Mouse (Mus musculus) heart, embryonic 14.5 days (tissue): ENCODE measurements around the gene Golga2. TPM values are rescaled to one million over a fixed set of nuclear protein-coding genes. Genes with fewer than 3 reads are reported as not detected.

ENCODE experiments used
- ATAC-seq: fragments of 200-750 bp; cut with Nextera tagmentation; 2 replicates; pipeline ENCODE4 v1.8.0; 2017; ENCODE audit warnings: low read depth, moderate TSS enrichment; ENCODE audit not compliant: insufficient number of reproducible peaks, insufficient read depth, low FRiP score
- H3K27ac ChIP-seq, 2 experiments: fragments of 200-500 bp in 1 of 2; fragments of 300-500 bp in 1 of 2; sonication (generic) in 1 of 2; replicated peaks in 1 of 2; 2 replicates each; pipeline ENCODE4 v1.5.1; 2012 to 2014; ENCODE audit warnings: low read depth in 2 of 2, low read length in 2 of 2, control low read depth in 1 of 2, mild to moderate bottlenecking in 1 of 2, mixed read lengths in 1 of 2; ENCODE audit not compliant: control insufficient read depth in 1 of 2, insufficient read depth in 1 of 2
- H3K27me3 ChIP-seq: fragments of 300-500 bp; sonication (generic); 2 replicates; pipeline ENCODE4 v1.6.1; 2014; ENCODE audit warnings: mild to moderate bottlenecking, low read length, control low read depth; ENCODE audit not compliant: control insufficient read depth, insufficient read depth
- H3K36me3 ChIP-seq: fragments of 300-500 bp; sonication (generic); 2 replicates; pipeline ENCODE4 v1.6.1; 2014; ENCODE audit warnings: mild to moderate bottlenecking, control low read depth, low read length, mixed read lengths; ENCODE audit not compliant: control insufficient read depth, insufficient read depth
- H3K4me1 ChIP-seq, 2 experiments: fragments of 200-500 bp in 1 of 2; fragments of 300-500 bp in 1 of 2; sonication (generic) in 1 of 2; 2 replicates each; pipeline ENCODE4 v1.6.1; 2012 to 2014; ENCODE audit warnings: low read length in 2 of 2, control low read depth in 1 of 2, mixed read lengths in 1 of 2; ENCODE audit not compliant: control insufficient read depth in 2 of 2, insufficient read depth in 2 of 2
- H3K4me2 ChIP-seq: fragments of 300-500 bp; sonication (generic); 2 replicates; pipeline ENCODE4 v1.6.1; 2014; ENCODE audit warnings: mild to moderate bottlenecking, low read length
- H3K4me3 ChIP-seq, 2 experiments: fragments of 200-500 bp in 1 of 2; fragments of 300-500 bp in 1 of 2; sonication (generic) in 1 of 2; 2 replicates each; pipeline ENCODE4 v1.5.1; 2012 to 2014; ENCODE audit warnings: low read length in 2 of 2, mild to moderate bottlenecking in 2 of 2, control low read depth in 1 of 2, low read depth in 1 of 2, moderate library complexity in 1 of 2; ENCODE audit not compliant: control insufficient read depth in 1 of 2, insufficient read depth in 1 of 2
- H3K9ac ChIP-seq: fragments of 300-500 bp; sonication (generic); 2 replicates; pipeline ENCODE4 v1.6.1; 2014; ENCODE audit warnings: mild to moderate bottlenecking, low read length
- H3K9me3 ChIP-seq: fragments of 300-500 bp; sonication (generic); 2 replicates; pipeline ENCODE4 v1.6.1; 2016; ENCODE audit warnings: low read length, control low read depth; ENCODE audit not compliant: control insufficient read depth
- WGBS: fragments of 180-500 bp; shearing (Covaris S2); extraction: QIAGEN DNeasy Blood & Tissue Kit; methylation state at CpG from one replicate; pipeline ENCODE4 v1.1.7; 2014; 5-methylcytosine and 5-hydroxymethylcytosine counted together
- polyA plus RNA-seq: library from polyadenylated mRNA; unstranded; fragments of >200 nt; fragmentation: Nextera tagmentation; extraction: Ambion mirVana; gene quantifications from 2 replicates; pipeline ENCODE4 v1.2.1, GENCODE M21; 2014

Golga2 gene
- polyA plus RNA-seq, 1 experiment from 2014 or later, result 22.6 TPM

DNA sequence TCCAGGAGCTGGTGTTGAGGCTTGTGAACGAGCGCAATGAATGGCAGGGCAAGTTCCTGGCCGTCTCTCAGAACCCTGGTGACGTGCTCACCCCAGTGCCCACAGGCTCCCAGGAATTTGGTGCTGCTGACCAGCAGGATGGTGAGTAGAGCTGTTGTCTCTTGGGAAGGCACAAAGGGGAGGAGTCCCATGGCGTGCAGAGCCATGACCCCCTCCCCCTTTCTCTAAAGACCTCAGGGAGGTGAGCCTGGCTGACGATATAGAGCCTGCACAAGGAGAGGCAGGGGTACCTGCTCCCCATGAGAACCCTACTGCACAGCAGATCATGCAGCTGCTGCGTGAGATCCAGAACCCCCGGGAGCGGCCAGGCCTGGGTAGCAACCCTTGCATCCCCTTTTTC is 19.0 kb downstream of the Golga2 start:
- Histone ChIP-seq H3K4me1 (peaks cover 0 to 1% of the 10 kb centered on the region in 2 experiments; a peak in 1 of 4 replicates), H3K9ac (no peak overlapping the region), H3K27ac (no peak overlapping the region), H3K9me3 (no peaks in the 10 kb centered on the region), H3K36me3 (peaks cover 79% of the 10 kb centered on the region), H3K4me2 (no peak overlapping the region), H3K27me3 (0 out of 2 replicates have a peak, but pooled peaks cover 4% of the 10 kb centered on the region), H3K4me3 (no peak overlapping the region)
- WGBS, result 83% methylated on average over 9 of the region's 9 CpGs
- ATAC-seq, result no peak

DNA sequence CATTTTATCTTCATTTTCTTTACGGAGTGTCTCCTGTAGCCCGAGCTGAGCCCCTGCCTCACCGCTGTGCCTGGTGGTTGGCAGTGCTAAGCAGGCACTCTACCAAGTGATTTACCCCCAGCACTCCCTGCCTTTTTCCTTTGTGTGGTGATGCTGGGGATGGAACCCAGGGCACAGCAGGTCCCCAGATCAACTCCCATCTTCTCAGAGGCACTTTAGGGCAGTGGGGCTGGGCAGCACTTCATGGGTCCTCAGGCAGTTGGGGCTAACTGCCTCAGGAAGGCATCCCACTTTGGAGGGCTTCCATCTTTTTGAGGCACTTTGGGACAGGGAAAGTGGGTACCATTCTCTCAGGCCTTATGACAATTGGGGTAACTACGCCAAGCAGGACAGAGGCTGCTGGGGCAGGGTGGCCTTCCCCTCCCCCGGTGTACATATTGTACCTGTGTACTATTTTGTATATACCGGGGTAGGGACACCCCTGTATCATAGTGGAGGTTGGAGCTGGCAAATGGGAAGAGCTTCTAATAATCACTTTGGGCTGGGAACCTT is 20.1 kb downstream of the Golga2 start:
- WGBS, result 84% methylated on average over 6 of the region's 6 CpGs
- no peak overlapping the region for H3K9ac ChIP-seq
- H3K27me3 ChIP-seq, result 0 out of 2 replicates have a peak, but pooled peaks cover 11% of the 10 kb centered on the region
- no peak overlapping the region for H3K27ac ChIP-seq
- H3K9me3 ChIP-seq, result no peaks in the 10 kb centered on the region
- no peak for ATAC-seq
- H3K4me1 ChIP-seq, result peaks cover 6 to 13% of the 10 kb centered on the region in 2 experiments; a peak in 3 of 4 replicates
- no peak overlapping the region for H3K4me2 ChIP-seq
- peaks cover 69% of the 10 kb centered on the region for H3K36me3 ChIP-seq
- H3K4me3 ChIP-seq, result no peak overlapping the region

DNA sequence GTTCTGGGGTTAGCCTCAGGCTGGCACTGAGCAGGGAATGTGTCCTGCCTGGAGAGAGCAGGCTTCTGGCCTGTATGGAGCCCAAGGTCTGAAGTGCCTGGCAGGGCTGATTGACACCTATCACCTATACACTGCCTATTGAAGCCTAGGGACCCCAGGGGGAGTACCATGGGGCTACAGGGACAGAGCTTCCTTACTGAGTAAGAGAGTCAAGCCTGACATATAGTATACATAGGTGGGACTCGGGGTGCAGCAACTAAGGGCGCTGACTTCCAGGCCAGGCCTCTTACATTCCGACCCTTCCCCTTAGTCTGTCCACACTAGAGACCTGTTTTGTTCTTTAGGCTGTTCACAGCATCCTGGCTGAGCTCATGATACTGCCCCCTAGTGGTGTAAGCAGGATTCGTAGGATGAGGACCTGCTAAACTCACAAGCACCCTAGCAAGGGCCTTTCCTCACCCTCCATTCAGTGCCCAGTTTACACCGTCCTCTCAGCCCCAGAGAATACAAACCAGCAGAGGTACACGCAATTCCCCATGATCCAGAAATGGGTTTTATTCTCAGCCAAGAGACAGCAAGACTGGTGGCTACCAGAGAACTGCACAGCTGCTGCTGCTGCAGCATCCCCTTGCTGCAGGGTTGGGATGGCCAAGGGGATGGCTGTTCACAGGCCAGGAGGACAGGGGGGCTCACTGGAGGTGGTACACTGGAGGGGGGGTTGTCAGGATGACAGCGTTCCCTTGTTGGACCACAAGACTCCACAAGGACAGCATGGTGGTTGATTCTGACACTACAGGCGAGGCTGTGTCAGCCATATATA is 21.0 kb downstream of the Golga2 start:
- H3K36me3 ChIP-seq, result peaks cover 60% of the 10 kb centered on the region
- ATAC-seq, result no peak
- WGBS, result 51% methylated on average over 8 of the region's 8 CpGs
- no peak overlapping the region for H3K27ac ChIP-seq
- no peak overlapping the region for H3K4me3 ChIP-seq
- H3K9ac ChIP-seq, result no peak overlapping the region
- H3K4me2 ChIP-seq, result no peak overlapping the region
- H3K27me3 ChIP-seq, result 0 out of 2 replicates have a peak, but pooled peaks cover 11% of the 10 kb centered on the region
- peaks cover 6 to 15% of the 10 kb centered on the region in 2 experiments; a peak in 3 of 4 replicates for H3K4me1 ChIP-seq
- H3K9me3 ChIP-seq, result no peaks in the 10 kb centered on the region

DNA sequence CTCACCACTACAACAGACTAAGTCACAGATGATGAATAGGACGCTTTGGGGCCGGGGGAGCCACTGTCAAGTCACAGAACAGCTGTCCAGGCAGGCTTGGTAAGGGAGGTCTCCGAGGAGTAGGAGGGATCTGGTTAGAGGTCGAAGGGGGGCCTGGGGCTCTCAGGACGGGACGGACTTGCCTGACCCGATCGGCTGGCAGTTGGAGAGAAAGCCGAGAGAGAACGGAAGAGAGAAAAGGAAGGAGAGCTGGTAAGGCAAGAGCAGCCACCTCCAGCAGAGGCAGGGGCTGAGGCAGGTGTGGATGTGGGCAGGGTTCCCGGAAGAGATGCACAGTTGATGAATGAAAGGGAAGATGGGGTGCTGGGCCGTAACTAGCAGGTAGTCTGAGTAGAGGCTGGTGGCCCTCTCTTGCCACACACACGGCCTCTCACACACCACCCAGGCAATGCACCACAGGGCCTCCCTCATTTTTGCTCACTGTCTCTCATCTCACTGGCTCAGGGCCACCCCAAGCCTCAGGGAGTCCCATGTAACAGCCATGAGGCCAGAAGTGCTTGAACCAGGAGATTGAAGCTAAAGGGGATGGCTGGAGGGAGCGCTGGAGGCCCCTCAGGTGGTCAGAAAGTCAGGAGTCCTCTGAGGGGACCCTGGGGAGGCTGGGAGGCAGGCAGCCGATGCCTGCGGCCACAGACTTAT is 21.8 kb downstream of the Golga2 start:
- H3K27ac ChIP-seq, result no peak overlapping the region
- peaks cover 6 to 15% of the 10 kb centered on the region in 2 experiments; a peak in 3 of 4 replicates for H3K4me1 ChIP-seq
- no peak overlapping the region for H3K4me2 ChIP-seq
- H3K36me3 ChIP-seq, result peaks cover 52% of the 10 kb centered on the region
- H3K27me3 ChIP-seq, result 0 out of 2 replicates have a peak, but pooled peaks cover 11% of the 10 kb centered on the region
- H3K4me3 ChIP-seq, result no peak overlapping the region
- no peak for ATAC-seq
- WGBS, result 87% methylated on average over 16 of the region's 16 CpGs
- no peaks in the 10 kb centered on the region for H3K9me3 ChIP-seq
- H3K9ac ChIP-seq, result no peak overlapping the region

DNA sequence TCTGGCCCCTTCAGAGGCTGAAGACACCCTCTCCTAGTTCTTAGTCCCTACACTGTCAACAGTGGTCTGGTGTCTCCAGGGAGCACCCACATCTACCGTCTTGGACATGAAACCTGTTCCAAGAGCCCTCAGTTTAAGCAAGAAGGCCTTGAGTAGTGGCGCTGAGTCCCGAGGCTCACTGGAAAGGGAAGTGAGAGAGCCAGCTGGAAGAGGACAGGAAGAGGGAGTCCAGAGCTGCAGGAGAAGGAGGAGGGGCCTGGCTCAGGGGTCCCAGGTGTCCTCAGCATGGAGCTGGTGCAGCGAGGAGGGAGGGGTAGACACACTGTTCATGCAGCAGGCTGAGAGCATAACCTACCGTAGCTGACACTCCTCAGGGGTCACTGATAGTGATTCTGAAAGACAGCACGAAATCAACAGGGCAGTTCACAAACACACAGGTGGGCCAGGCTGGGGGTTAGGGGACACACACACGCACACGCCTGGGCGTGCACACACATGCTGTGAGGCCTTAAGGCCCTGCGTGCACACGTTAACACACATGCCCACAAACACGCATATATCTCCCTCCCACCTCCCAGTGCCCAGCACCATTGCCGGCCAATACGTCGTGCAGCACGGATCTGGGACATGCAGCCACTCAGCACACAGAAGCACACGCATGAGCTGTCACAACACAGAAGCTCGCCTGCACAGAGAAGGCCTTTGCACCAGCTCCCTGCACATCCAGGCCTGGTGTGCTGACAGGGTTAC is 23.1 kb downstream of the Golga2 start:
- Histone ChIP-seq H3K4me1 (peaks cover 9 to 15% of the 10 kb centered on the region in 2 experiments), H3K4me2 (no peak overlapping the region), H3K36me3 (peaks cover 39% of the 10 kb centered on the region), H3K9me3 (no peaks in the 10 kb centered on the region), H3K4me3 (no peak overlapping the region), H3K27ac (no peak overlapping the region), H3K9ac (no peak overlapping the region; the same call in 1 of the 2 replicates), H3K27me3 (peaks cover 15% of the 10 kb centered on the region)
- ATAC-seq, result no peak
- WGBS, result 86% methylated on average over 18 of the region's 18 CpGs

DNA sequence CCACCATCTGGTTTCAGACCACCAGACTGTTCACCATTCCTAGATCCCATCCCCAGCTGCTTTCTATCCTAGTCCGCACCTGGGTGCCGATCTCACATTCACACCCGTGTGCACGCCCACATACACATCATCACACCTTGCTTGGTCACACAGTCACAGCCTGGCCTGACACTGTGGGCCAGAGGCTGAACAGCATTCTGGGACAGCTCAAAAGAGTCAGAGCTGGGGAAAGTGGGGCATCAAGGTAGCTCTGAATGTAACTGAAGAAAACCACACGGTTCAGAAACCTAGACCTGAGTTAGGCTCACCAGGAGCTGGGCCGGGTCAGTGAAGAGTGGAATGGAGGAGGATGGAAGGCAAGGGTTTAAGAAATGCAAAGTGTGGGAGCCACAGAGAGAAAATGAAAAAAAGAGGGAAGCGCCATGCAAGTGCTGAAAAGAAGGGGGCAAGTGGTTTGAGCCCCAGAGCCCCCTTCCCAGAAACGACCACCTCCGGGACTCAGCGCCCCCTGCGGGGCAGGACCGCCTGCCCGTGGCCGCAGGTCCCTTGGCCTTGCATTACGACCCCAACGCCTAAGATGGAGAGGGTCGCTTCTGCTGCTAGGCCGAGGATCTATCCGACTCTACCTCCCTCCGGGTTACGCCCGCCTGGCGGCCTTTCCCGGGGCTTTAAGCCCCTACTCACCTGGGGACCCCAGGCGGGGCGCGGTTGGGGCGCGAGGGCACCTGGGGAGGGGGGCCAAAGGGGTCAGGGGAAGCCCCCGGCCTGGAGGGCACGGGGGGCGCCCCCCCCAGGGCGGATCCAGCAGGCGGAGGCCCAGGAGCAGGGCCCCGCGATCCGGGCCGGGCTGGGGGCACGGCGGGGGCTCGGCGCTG is 24.5 kb downstream of the Golga2 start:
- 10% methylated on average over 38 of the region's 42 CpGs for WGBS
- Histone ChIP-seq H3K9ac (peak overlapping the region; percentile 75), H3K36me3 (peaks cover 25% of the 10 kb centered on the region), H3K27me3 (peaks cover 15% of the 10 kb centered on the region), H3K4me1 (peaks cover 18 to 25% of the 10 kb centered on the region in 2 experiments), H3K4me2 (peak overlapping the region; percentile 100), H3K4me3 (peak overlapping the region; percentile 43 to 65), H3K9me3 (no peaks in the 10 kb centered on the region), H3K27ac (no peak overlapping the region)
- no peak for ATAC-seq
